Mouse (Mus musculus): ENCODE measurements around the gene Olfr412.

Olfr412 gene

DNA sequence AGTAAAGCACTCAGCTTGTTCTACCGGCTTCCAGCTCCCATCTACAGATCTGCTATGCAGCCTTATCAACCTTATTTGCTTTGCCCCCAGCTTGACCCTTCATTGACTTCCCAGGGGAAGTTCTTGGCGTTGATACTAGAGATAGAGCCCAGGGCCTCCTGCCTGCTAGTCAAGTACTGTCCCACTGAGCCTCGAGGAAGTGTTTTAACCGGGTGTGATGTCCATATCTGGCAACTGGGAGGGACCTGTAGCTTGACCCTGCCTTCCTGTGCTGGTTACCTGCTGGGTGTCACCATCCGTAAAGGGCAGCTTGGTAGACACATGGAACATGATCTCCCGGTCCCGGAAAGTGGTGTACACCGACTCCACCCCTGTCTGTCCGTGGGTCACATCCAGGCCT lies 52.2 kb downstream of the Olfr412 start:
- no peak for DNase-seq

DNA sequence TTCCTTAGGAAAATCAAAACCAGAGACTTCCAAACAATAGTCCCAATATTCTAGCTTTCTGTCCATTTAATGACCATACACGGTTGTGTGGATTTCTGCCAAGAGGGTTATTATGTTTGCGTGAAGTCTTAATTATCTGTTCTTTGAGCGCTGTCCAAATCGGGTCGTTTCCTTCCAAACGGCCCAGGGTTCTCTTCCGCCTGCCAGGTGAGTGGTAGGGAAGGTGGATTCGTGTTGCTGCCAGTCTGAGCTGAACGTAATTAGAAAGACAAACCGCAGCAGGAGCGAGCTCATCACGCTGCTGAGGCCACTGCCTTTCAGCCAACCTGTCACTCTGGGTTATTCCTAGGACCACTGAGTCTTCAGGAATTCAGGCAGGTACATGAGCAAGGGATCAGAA lies 53.9 kb downstream of the Olfr412 start:
- no peak for DNase-seq
